Mouse (Mus musculus): ENCODE results near the gene Coasy. TPM values are rescaled to one million over a fixed set of nuclear protein-coding genes. Genes with fewer than 3 reads are reported as not detected.
A peak's percentile ranks its signal among the peaks of the same experiment; 100 is the strongest.

Coasy gene
- 10 to 100 TPM; 22.5 to 24.1 TPM for total RNA-seq (2021)
- long read RNA-seq, experiment 1, transcript Coasy-202 (9 exons, 2,386 nt), result minor isoform, 13 of 40 reads
- long read RNA-seq, experiment 1, transcript Coasy-201 (10 exons, 2,138 nt), result major isoform, 16 of 40 reads
- long read RNA-seq, experiment 1, partial matches to known transcripts, result 5 of 40 reads
- long read RNA-seq, experiment 1, other reads (novel, unspliced or antisense), result 6 of 40 reads
- long read RNA-seq, experiment 2, transcript Coasy-202 (9 exons, 2,386 nt), result minor isoform, 5 of 15 reads
- long read RNA-seq, experiment 2, transcript Coasy-201 (10 exons, 2,138 nt), result major isoform, 9 of 15 reads
- long read RNA-seq, experiment 2, partial matches to known transcripts, result 0 of 15 reads
- long read RNA-seq, experiment 2, other reads (novel, unspliced or antisense), result 1 of 15 reads

- intact Hi-C loops (cut with DNase I), result loop anchor here (2.0 kb wide), 1 partner anchor 94 kb away; no protein-coding TSS in a partner anchor
- Histone ChIP-seq H3K27ac (peak within 1 kb of the TSS; percentile 96), H3K4me3 (peak within 1 kb of the TSS; percentile 91)
- peak; percentile 55 for TF ChIP-seq CTCF (IDR thresholded peaks at IDR 0.05)
- DNase-seq (ENCODE audit: extremely low spot score in 1 of 2, low spot score in 2 of 2), result peak; percentile 87 to 89
Observed at GRCm38 (mm10) chr11:101082208-101083082, at the start of gene Coasy. Gene Coasy, plus strand, starts transcription at chr11:101082565.

GRCm38 (mm10) chr11:101033856-101034500 lies 48.4 kb upstream of the Coasy start:
- no peak for TF ChIP-seq CTCF (IDR thresholded peaks at IDR 0.05)

GRCm38 (mm10) chr11:101034614-101035327 lies 47.6 kb upstream of the Coasy start:
- DNase-seq (ENCODE audit: extremely low spot score in 1 of 2, low spot score in 2 of 2), result no peak
- intact Hi-C loops (cut with DNase I), result no loop called here
- no peak for TF ChIP-seq CTCF (IDR thresholded peaks at IDR 0.05)
- H3K27ac ChIP-seq, result peak overlapping the region; percentile 42
- H3K4me3 ChIP-seq, result no peak overlapping the region

More at GRCm38 (mm10) chr11:101033856-101034500, 48.4 kb upstream of the Coasy start:
- intact Hi-C loops (cut with DNase I), result no loop called here
- no peak overlapping the region for H3K4me3 ChIP-seq
- no peak for DNase-seq (ENCODE audit: extremely low spot score in 1 of 2, low spot score in 2 of 2)
- peak overlapping the region; percentile 37; the same call in 1 of the 2 replicates for H3K27ac ChIP-seq

- DNase-seq (ENCODE audit: extremely low spot score in 1 of 2, low spot score in 2 of 2), result no peak
- Histone ChIP-seq H3K27ac (peak overlapping the region; percentile 42; the same call in 1 of the 2 replicates), H3K4me3 (no peak overlapping the region)
- no peak for TF ChIP-seq CTCF (IDR thresholded peaks at IDR 0.05)
- intact Hi-C loops (cut with DNase I), result no loop called here
Observed at GRCm38 (mm10) chr11:101035328-101035695, 47.1 kb upstream of the Coasy start.

- TF ChIP-seq CTCF (IDR thresholded peaks at IDR 0.05), result no peak
- intact Hi-C loops (cut with DNase I), result no loop called here
- Histone ChIP-seq H3K4me3 (no peak overlapping the region), H3K27ac (no peak overlapping the region)
- DNase-seq (ENCODE audit: extremely low spot score in 1 of 2, low spot score in 2 of 2), result no peak
Observed at GRCm38 (mm10) chr11:101037795-101038194, 44.6 kb upstream of the Coasy start.

- intact Hi-C loops (cut with DNase I), result loop anchor here (2.0 kb wide), 1 partner anchor 15 kb away; no protein-coding TSS in a partner anchor
- TF ChIP-seq CTCF (IDR thresholded peaks at IDR 0.05), result no peak
- no peak overlapping the region for H3K4me3 ChIP-seq
- H3K27ac ChIP-seq, result 0 out of 2 replicates have a peak overlapping the region, but pooled peaks have one; percentile 15
- DNase-seq (ENCODE audit: extremely low spot score in 1 of 2, low spot score in 2 of 2), result no peak
Observed at GRCm38 (mm10) chr11:101045826-101046225, 36.5 kb upstream of the Coasy start.

GRCm38 (mm10) chr11:101046440-101046839 lies 35.9 kb upstream of the Coasy start:
- Histone ChIP-seq H3K4me3 (no peak overlapping the region), H3K27ac (no peak overlapping the region; the same call in 1 of the 2 replicates)
- no peak for DNase-seq (ENCODE audit: extremely low spot score in 1 of 2, low spot score in 2 of 2)
- no peak for TF ChIP-seq CTCF (IDR thresholded peaks at IDR 0.05)
- intact Hi-C loops (cut with DNase I), result no loop called here

GRCm38 (mm10) chr11:101047502-101047901 lies 34.9 kb upstream of the Coasy start:
- no peak for DNase-seq (ENCODE audit: extremely low spot score in 1 of 2, low spot score in 2 of 2)
- no peak for TF ChIP-seq CTCF (IDR thresholded peaks at IDR 0.05)
- intact Hi-C loops (cut with DNase I), result no loop called here
- Histone ChIP-seq H3K4me3 (no peak overlapping the region), H3K27ac (peak overlapping the region; percentile 47; the same call in 1 of the 2 replicates)

- Histone ChIP-seq H3K4me3 (no peak overlapping the region), H3K27ac (peak overlapping the region; percentile 59)
- TF ChIP-seq CTCF (IDR thresholded peaks at IDR 0.05), result no peak
- no peak for DNase-seq (ENCODE audit: extremely low spot score in 1 of 2, low spot score in 2 of 2)
- intact Hi-C loops (cut with DNase I), result no loop called here
Observed at GRCm38 (mm10) chr11:101050359-101050758, 32.0 kb upstream of the Coasy start.

GRCm38 (mm10) chr11:101051051-101051493 lies 31.3 kb upstream of the Coasy start:
- intact Hi-C loops (cut with DNase I), result no loop called here
- no peak for TF ChIP-seq CTCF (IDR thresholded peaks at IDR 0.05)
- no peak overlapping the region for H3K4me3 ChIP-seq
- H3K27ac ChIP-seq, result peak overlapping the region; percentile 59; the same call in 1 of the 2 replicates
- DNase-seq (ENCODE audit: extremely low spot score in 1 of 2, low spot score in 2 of 2), result no peak

- peak overlapping the region; percentile 4; the same call in 1 of the 2 replicates for H3K27ac ChIP-seq
- no peak for DNase-seq (ENCODE audit: extremely low spot score in 1 of 2, low spot score in 2 of 2)
- intact Hi-C loops (cut with DNase I), result no loop called here
- TF ChIP-seq CTCF (IDR thresholded peaks at IDR 0.05), result no peak
- no peak overlapping the region for H3K4me3 ChIP-seq
Observed at GRCm38 (mm10) chr11:101051617-101052016, 30.7 kb upstream of the Coasy start.
